Mouse (Mus musculus) testis, adult 2 months (tissue): ENCODE measurements around the gene Ctbp2. TPM values are rescaled to one million over a fixed set of nuclear protein-coding genes. Genes with fewer than 3 reads are reported as not detected.

Experiments
- H3K27ac ChIP-seq: fragments of 200-500 bp; 2 replicates; pipeline ENCODE4 v1.5.1; 2012; ENCODE audit warnings: low read depth, low read length; ENCODE audit not compliant: control insufficient read depth, insufficient read depth
- H3K27me3 ChIP-seq: fragments of 200-500 bp; 2 replicates; pipeline ENCODE4 v1.6.1; 2012; ENCODE audit warnings: mild to moderate bottlenecking, low read length, moderate library complexity; ENCODE audit not compliant: control insufficient read depth, insufficient read depth
- H3K36me3 ChIP-seq: fragments of 200-500 bp; 2 replicates; pipeline ENCODE4 v1.6.1; 2012; ENCODE audit warnings: mild to moderate bottlenecking, low read length; ENCODE audit not compliant: control insufficient read depth, insufficient read depth
- H3K4me1 ChIP-seq: fragments of 200-500 bp; 2 replicates; pipeline ENCODE4 v1.6.1; 2012; ENCODE audit warnings: low read length; ENCODE audit not compliant: control insufficient read depth, insufficient read depth
- H3K4me3 ChIP-seq: fragments of 200-500 bp; 2 replicates; pipeline ENCODE4 v1.5.1; 2012; ENCODE audit warnings: low read depth, mild to moderate bottlenecking, low read length, moderate library complexity, mixed read lengths; ENCODE audit not compliant: control insufficient read depth
- CTCF ChIP-seq: fragments of 200-500 bp; IDR thresholded peaks from 2 replicates; pipeline ENCODE4 v1.5.1; 2012; ENCODE audit warnings: low read depth, mild to moderate bottlenecking, inconsistent platforms, low read length, moderate library complexity; ENCODE audit not compliant: control insufficient read depth, insufficient read depth, insufficient replicate concordance
- POLR2A ChIP-seq: fragments of 200-500 bp; IDR thresholded peaks from 2 replicates; pipeline ENCODE4 v1.6.1; 2012; ENCODE audit warnings: low read depth, mild to moderate bottlenecking, inconsistent platforms, low read length, moderate library complexity; ENCODE audit not compliant: control insufficient read depth
- polyA plus RNA-seq: library from polyadenylated mRNA; depleted of rRNA; stranded (reverse); fragments of >200 nt; gene quantifications from 2 replicates; pipeline ENCODE4 v1.2.3, GENCODE M21; 2012

Gene Ctbp2
- polyA plus RNA-seq, 1 experiment, result 54.9 TPM

- H3K36me3 ChIP-seq, result no peaks in the 10 kb centered on the region
- H3K27ac ChIP-seq, result no peak overlapping the region
- peak overlapping the region; percentile 68 for H3K4me3 ChIP-seq
- TF ChIP-seq CTCF (no peak), POLR2A (no peak)
- H3K4me1 ChIP-seq, result no peaks in the 10 kb centered on the region; the same call in 1 of the 2 replicates
- no peaks in the 10 kb centered on the region for H3K27me3 ChIP-seq
Measured at GRCm38 (mm10) chr7:133027930-133028329, 96.2 kb downstream of the Ctbp2 start.

- H3K4me3 ChIP-seq, result no peak overlapping the region
- no peaks in the 10 kb centered on the region for H3K27me3 ChIP-seq
- H3K27ac ChIP-seq, result no peak overlapping the region
- no peaks in the 10 kb centered on the region for H3K36me3 ChIP-seq
- H3K4me1 ChIP-seq, result peaks cover 3% of the 10 kb centered on the region
- no peak for TF ChIP-seq POLR2A
Measured at GRCm38 (mm10) chr7:133024694-133025093, 99.5 kb downstream of the Ctbp2 start.

GRCm38 (mm10) chr7:133019481-133020020, 104.6 kb downstream of the Ctbp2 start:
- Histone ChIP-seq H3K4me1 (peaks cover 12% of the 10 kb centered on the region), H3K4me3 (no peak overlapping the region), H3K27me3 (no peaks in the 10 kb centered on the region), H3K27ac (peak overlapping the region; percentile 17; the same call in 1 of the 2 replicates), H3K36me3 (no peaks in the 10 kb centered on the region)
- no peak for TF ChIP-seq POLR2A
- no peak for TF ChIP-seq CTCF

GRCm38 (mm10) chr7:133018961-133019360, 105.2 kb downstream of the Ctbp2 start:
- Histone ChIP-seq H3K4me3 (no peak overlapping the region), H3K27ac (no peak overlapping the region), H3K36me3 (no peaks in the 10 kb centered on the region), H3K27me3 (no peaks in the 10 kb centered on the region), H3K4me1 (peaks cover 12% of the 10 kb centered on the region)
- TF ChIP-seq CTCF (no peak), POLR2A (no peak)

- peaks cover 12% of the 10 kb centered on the region for H3K4me1 ChIP-seq
- no peak overlapping the region for H3K27ac ChIP-seq
- H3K4me3 ChIP-seq, result no peak overlapping the region
- H3K27me3 ChIP-seq, result no peaks in the 10 kb centered on the region
- no peak for TF ChIP-seq CTCF
- no peak for TF ChIP-seq POLR2A
- H3K36me3 ChIP-seq, result no peaks in the 10 kb centered on the region
Measured at GRCm38 (mm10) chr7:133015416-133016070, 108.6 kb downstream of the Ctbp2 start.

GRCm38 (mm10) chr7:133014631-133015030, 109.5 kb downstream of the Ctbp2 start:
- H3K27me3 ChIP-seq, result no peaks in the 10 kb centered on the region
- TF ChIP-seq POLR2A (no peak), CTCF (no peak)
- peaks cover 8% of the 10 kb centered on the region for H3K4me1 ChIP-seq
- H3K4me3 ChIP-seq, result no peak overlapping the region
- no peaks in the 10 kb centered on the region for H3K36me3 ChIP-seq
- H3K27ac ChIP-seq, result no peak overlapping the region

GRCm38 (mm10) chr7:133013923-133014322, 110.2 kb downstream of the Ctbp2 start:
- Histone ChIP-seq H3K4me1 (peaks cover 8% of the 10 kb centered on the region), H3K27me3 (no peaks in the 10 kb centered on the region), H3K4me3 (no peak overlapping the region), H3K36me3 (no peaks in the 10 kb centered on the region), H3K27ac (no peak overlapping the region)
- no peak for TF ChIP-seq POLR2A
- no peak for TF ChIP-seq CTCF
